Mouse (Mus musculus): Measurements from ENCODE around the gene Tas2r137.

DNA sequence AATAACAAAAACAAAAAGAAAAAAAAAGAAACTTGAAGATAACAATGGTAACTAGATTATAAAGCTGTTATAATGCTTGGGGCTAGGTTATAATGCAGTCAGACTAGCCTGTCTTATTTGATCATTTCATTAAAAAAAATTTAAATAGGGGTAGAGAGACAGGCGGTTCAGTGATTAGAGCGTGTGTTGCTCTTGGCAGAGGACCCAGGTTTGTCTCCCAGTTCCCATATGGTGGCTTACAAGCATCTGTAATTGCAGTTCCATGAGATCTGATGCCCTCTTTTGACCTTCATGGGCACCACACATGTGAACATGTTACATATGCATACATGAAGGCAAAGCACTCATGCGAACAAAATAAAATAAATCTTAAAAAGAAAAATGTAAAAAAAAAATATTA lies 49.8 kb upstream of the Tas2r137 start:
- TF ChIP-seq MAFK (IDR thresholded peaks at IDR 0.05; ENCODE audit: insufficient read depth, low read depth, low read length), result no peak
- TF ChIP-seq ZC3H11A (IDR thresholded peaks at IDR 0.05; ENCODE audit: borderline replicate concordance, low read depth, low read length), result no peak
- TF ChIP-seq ZNF384 (IDR thresholded peaks at IDR 0.05; ENCODE audit: low read depth, low read length), result no peak
